23 mouse cellular contexts compared by ENCODE assay signal in the genomic region with DNA sequence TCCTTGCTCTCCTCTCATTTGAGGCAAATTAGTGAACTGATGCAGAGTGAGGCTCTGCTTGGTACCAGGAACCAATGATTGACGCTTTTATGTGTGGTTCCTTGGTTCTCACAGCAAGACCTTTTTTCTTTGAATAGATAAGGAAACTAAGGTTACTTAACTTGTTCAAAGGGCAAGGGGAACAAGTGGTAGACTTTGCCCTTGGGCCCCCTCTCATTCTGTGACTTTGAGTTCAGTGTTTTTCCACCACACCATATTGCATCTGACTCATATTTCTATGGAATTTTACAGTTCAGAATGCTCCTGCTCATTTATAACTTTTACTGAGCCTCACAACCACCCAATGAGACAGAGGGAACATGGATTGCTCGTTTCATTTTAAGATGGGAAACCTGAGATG.
"Had no signal": no experiment of that assay in that cellular context is flagged by ENCODE, and none has a peak within 500 bp of the region (broad histone marks: within the 10 kb centered on the region; RNA-seq: fewer than 3 reads in every experiment).

No protein-coding gene starts in this region.

- H3K27ac ChIP-seq: heart, adult 2 months; heart, embryonic 13.5 days; heart, embryonic 15.5 days; hindbrain, embryonic 13.5 days; hindbrain, embryonic 15.5 days; hindbrain, postnatal 0 days; layer of hippocampus, adult 2 months; left cerebral cortex, adult 2 months; limb, embryonic 13.5 days; limb, embryonic 15.5 days; liver, embryonic 12.5 days had no signal

- H3K36me3 ChIP-seq: heart, embryonic 13.5 days; heart, embryonic 15.5 days; hindbrain, embryonic 13.5 days; hindbrain, embryonic 15.5 days; limb, embryonic 13.5 days; limb, embryonic 15.5 days; liver, embryonic 12.5 days had no signal

- H3K4me2 ChIP-seq: heart, embryonic 11.5 days; heart, embryonic 13.5 days; heart, embryonic 15.5 days; hindbrain, embryonic 13.5 days; hindbrain, embryonic 15.5 days; limb, embryonic 13.5 days; limb, embryonic 15.5 days; liver, embryonic 12.5 days had no signal

- ATAC-seq: hindbrain, postnatal 0 days; liver, embryonic 12.5 days had no signal

- H3K4me1 ChIP-seq: heart, embryonic 15.5 days; hindbrain, embryonic 13.5 days; hindbrain, embryonic 15.5 days; limb, embryonic 13.5 days; limb, embryonic 15.5 days; liver, embryonic 12.5 days had no signal

- H3K27me3 ChIP-seq: heart, embryonic 13.5 days; heart, embryonic 15.5 days; hindbrain, embryonic 13.5 days; hindbrain, embryonic 15.5 days; limb, embryonic 13.5 days; limb, embryonic 15.5 days; liver, embryonic 12.5 days had no signal

- H3K9me3 ChIP-seq: heart, embryonic 13.5 days; heart, embryonic 15.5 days; hindbrain, embryonic 13.5 days; hindbrain, embryonic 15.5 days; limb, embryonic 13.5 days; limb, embryonic 15.5 days; liver, embryonic 12.5 days had no signal

- H3K4me3 ChIP-seq: heart, adult 2 months; heart, embryonic 13.5 days; heart, embryonic 15.5 days; hindbrain, embryonic 13.5 days; hindbrain, embryonic 15.5 days; layer of hippocampus, adult 2 months; left cerebral cortex, adult 2 months; limb, embryonic 13.5 days; limb, embryonic 15.5 days; liver, embryonic 12.5 days had no signal

- H3K9ac ChIP-seq: heart, embryonic 13.5 days; heart, embryonic 15.5 days; hindbrain, embryonic 13.5 days; hindbrain, embryonic 15.5 days; limb, embryonic 13.5 days; limb, embryonic 15.5 days; liver, embryonic 12.5 days had no signal

- DNase-seq: gastrocnemius, postnatal 14 days; gastrocnemius, postnatal 36 days; heart, adult 11 months; heart, adult 2 months; heart, postnatal 14 days; heart, postnatal 36 days; kidney, adult 18-20 months; kidney, adult 8-10 months; kidney, postnatal 10 days; kidney, postnatal 25 days; kidney, postnatal 4 days; left cerebral cortex, postnatal 4 days had no signal
